Mouse (Mus musculus): Measurements from ENCODE around the gene Sec24d.

DNA sequence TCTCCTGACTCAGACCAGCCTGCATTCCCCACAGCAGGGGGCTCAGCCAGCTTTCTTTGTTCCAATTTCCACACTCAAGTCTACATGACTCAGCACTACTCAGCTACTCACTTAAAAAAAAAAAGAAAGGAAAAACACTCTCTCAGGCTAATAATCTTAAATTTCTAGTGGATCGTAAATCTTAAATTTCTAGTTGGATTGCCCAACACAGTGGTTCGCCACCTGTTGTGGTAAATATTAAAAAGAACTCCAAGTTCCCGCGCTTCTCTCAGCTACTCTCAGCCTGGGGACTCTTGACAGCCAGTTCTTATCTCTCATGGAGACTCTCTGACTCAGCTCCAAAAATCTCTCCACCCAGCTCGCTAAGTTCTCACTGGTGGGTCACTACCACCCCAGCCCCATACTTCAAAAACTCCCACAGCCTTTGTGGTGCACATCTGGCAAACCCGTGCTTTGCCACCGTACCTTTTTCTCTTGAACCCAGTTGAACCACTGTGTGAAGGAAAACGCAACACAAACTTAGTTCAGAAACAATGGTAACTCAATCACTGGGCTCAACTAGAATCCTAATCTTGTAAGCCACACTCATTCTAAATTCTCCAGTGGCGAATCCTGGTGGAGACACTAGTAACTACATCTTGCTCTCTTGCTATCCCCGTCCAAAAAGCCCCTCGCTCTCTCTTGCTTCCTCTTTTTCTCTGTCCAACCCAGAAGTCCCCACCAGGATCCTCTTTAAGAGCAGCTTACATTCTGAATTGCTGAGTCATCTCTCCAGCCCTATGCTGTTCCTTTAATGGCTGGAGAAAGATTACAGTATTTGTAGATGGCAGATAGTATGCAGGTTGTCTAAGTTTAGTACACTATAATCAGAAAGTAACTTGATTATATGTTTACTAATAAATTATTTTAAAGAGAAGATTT, 10.8 kb upstream of the Sec24d start:
- TF ChIP-seq CTCF (IDR thresholded peaks at IDR 0.05) (no peak; the same call in 1 of the 2 replicates), EP300 (IDR thresholded peaks at IDR 0.05) (no peak)

Data from lung, postnatal 0 days (tissue).